Mouse (Mus musculus): Measurements from ENCODE around the gene Theg.

The Theg gene

DNA sequence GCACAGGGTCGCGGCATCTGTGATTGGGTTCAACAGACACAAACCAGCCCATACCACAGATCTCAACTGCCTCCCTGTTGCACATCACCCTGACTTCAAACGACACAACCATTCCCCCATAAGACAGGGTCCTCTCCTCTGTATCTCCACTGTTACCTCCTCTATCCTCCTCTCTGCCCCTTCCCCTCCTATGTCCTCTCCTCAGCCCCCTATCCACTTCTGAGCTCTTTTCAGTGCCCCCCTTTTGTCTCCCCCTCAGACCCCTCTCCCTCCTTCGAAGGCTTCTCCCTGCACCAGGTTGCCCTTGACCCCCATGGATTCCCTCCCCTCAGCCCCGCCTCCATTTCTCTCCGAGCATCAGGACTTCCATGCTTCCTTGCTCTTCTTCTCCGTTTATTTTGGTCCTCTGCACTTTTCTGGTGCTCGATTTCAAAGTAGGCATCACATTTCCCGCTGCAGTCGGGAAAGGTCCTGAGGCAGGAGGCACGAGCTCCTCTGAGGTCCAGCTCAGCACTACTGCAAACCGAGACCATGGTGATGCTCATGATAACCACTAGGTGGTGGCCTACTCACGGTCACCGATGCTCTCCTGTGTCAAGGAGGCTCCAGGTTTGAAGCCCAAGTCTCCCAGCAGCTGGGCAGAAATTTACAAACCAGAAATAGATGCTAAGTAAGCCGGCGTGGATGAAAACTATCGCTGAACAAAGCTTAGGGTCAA lies 7.9 kb upstream of the Theg start:
- peak in 1 of 2 experiments; percentile 67 for DNase-seq (ENCODE audit: low spot score in 2 of 2)

- no peak for DNase-seq (ENCODE audit: low spot score in 2 of 2)
Measured at GRCm38 (mm10) chr10:79594111-79594510, 7.0 kb upstream of the Theg start.

DNA sequence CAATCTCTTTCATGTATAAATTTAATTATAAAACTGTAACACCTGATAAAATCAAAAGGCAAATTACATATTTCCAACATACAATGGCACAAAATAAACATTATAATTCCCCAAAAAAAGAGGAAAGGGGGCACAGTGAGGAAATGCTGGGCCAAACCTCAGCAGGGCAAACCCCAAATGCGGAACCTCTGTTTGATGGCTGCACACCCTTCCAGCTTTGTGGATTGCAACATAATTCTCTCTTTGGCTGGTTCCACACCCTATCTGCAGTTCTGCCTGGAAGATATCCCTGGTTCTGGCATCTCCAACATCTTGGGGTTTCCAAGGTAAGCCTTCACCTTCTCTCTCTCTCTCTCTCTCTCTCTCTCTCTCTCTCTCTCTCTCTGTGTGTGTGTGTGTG lies 3.6 kb upstream of the Theg start:
- DNase-seq (ENCODE audit: low spot score in 2 of 2), result no peak

DNA sequence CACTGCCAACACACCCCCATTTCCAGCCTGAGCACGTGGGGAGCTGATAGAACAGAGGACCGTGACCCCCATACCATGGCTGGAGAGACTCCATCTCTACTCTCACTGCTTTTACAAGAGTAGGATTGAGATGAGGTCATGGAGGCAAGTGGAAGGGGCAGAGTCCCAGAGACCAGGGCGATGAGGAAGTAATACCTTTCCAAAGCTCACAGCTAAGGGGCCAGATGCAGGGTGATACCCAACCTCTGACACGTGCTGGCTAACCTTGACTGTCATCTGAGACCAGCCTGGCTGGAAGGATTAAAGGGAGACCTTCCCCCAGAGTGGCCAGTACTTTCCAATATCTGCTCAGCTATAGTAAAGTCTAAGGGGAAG lies 608 bp upstream of the Theg start:
- no peak for DNase-seq (ENCODE audit: low spot score in 2 of 2)

DNA sequence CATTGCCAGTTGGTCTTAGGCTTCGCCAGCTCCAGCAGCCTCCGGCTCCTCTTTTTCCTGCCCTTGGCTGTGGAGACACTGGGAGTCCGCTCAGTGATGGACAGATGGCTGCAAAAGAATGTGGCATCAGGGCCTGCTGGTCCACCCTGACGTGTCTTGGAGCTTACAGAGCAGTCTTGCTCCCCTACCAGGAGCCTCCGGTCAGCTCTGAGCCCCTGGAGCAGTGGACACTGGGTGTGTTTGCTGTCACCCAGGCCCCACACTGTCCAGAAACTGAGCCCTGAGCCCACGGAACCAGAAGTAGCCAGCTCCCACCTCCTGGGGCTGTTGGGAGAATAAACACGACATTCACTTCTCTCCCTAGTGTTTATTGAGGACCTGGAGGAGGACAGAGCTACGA lies 888 bp downstream of the Theg start:
- DNase-seq (ENCODE audit: low spot score in 2 of 2), result no peak

- DNase-seq (ENCODE audit: low spot score in 2 of 2), result no peak
Measured at GRCm38 (mm10) chr10:79585723-79586122, 1.4 kb downstream of the Theg start.

GRCm38 (mm10) chr10:79585136-79585535 lies 2.0 kb downstream of the Theg start:
- no peak for DNase-seq (ENCODE audit: low spot score in 2 of 2)

- DNase-seq (ENCODE audit: low spot score in 2 of 2), result no peak
Measured at GRCm38 (mm10) chr10:79584426-79584825, 2.7 kb downstream of the Theg start.

DNA sequence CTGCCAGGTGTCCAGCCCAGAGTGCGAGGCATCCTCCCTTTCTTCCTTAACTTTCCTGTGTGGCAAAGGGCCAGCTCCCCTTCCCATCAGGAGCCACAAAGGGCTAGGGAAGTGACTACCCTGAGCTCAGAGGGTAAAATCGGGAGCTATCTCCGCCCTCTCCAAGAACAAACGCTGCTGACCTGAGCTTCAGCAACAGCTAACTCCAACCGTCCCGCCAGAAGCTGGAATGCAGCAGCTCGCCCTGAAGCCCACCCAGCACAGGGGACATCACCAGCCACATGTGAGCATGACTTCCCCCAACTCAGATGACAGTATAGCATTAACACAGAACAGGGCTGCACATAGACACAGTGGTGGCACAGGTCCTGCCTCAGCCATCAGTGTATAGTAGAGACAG lies 3.1 kb downstream of the Theg start:
- DNase-seq (ENCODE audit: low spot score in 2 of 2), result no peak

- no peak for DNase-seq (ENCODE audit: low spot score in 2 of 2)
Measured at GRCm38 (mm10) chr10:79581501-79581900, 5.6 kb downstream of the Theg start.

- peak in 1 of 2 experiments; percentile 48 for DNase-seq (ENCODE audit: low spot score in 2 of 2)
Measured at GRCm38 (mm10) chr10:79580811-79581210, 6.3 kb downstream of the Theg start.

GRCm38 (mm10) chr10:79580356-79580755 lies 6.8 kb downstream of the Theg start:
- DNase-seq (ENCODE audit: low spot score in 2 of 2), result no peak

DNA sequence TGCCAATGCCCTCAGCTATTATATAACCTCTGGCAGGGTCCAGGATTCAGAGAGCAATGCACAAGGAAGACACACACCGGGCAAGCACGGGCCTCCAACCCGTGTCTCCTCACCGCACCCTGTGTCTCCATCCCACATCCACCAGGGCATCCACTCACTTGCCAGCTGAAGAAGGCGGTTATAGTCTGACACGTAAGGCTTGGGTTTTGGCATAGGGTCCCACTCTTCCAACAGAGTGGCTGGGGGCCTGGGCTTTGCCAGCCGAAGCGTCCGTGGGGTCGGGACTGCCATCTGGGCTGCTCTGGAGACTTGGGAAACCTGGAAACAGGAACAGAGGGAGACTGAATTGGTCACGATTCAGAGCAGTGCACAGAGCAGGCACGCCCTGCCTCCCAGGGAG lies 7.3 kb downstream of the Theg start:
- no peak for DNase-seq (ENCODE audit: low spot score in 2 of 2)

DNA sequence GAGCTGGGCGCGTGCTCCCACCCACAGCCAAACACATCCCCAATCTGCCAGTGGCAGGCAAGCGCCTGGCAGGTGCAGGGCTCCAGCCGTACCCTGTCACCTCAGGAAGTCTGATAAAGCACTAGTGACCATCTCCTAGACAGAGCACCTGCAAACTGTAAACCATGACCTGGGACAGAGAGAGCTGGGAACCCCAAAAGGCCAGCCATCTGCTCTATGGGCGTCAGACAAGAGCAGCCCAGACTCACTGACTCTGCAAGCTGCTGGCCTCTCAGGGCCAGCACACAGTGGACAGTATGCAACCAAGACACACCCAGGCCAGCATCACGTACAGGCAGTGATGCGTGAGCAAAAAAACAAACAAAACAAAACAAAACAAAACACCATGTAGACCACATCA lies 8.2 kb downstream of the Theg start:
- no peak for DNase-seq (ENCODE audit: low spot score in 2 of 2)

DNA sequence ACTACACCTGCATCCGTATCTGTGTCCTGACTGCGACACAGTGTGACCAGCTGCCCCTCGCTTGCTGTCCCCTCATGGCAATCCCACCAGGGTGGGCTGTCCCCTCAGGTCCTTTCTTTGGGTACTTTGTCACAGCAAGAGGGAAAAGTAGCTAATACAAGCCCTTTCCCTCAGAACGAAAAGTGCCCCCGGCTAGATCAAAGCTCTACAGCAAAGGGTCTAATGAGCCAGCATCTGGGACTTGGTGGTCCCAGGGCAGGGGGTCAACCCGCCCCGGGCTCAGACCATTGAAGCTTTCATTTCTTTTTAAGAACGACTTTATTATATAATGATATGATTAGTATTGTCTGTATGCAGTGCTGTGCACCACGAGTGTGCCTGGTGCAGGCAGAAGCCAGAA lies 8.9 kb downstream of the Theg start:
- no peak for DNase-seq (ENCODE audit: low spot score in 2 of 2)

GRCm38 (mm10) chr10:79577376-79577775 lies 9.8 kb downstream of the Theg start:
- no peak for DNase-seq (ENCODE audit: low spot score in 2 of 2)

- no peak for DNase-seq (ENCODE audit: low spot score in 2 of 2)
Measured at GRCm38 (mm10) chr10:79575754-79576153, 11.4 kb downstream of the Theg start.

- no peak for DNase-seq (ENCODE audit: low spot score in 2 of 2)
Measured at GRCm38 (mm10) chr10:79574796-79575195, 12.3 kb downstream of the Theg start.

- DNase-seq (ENCODE audit: low spot score in 2 of 2), result no peak
Measured at GRCm38 (mm10) chr10:79574350-79574749, 12.8 kb downstream of the Theg start.

GRCm38 (mm10) chr10:79573611-79574010 lies 13.5 kb downstream of the Theg start:
- DNase-seq (ENCODE audit: low spot score in 2 of 2), result no peak

DNA sequence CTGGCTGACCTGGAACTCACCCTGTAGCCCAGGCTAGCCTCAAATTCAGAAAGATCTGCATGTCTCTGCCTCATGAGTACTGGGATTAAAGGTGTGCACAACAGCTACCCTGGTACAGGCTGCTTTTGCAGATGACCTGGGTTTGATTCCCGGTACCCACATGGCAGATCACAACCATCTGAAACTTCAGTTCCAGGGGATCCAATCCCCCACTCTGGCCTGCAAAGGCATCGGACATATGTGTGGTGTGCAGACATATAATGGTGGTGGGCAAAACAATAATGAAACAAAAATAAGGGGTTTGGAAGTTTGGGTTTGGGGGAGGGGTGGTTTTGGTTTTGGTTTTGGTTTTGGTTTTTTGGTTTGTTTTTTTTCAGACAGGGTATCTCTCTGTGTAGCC lies 15.8 kb downstream of the Theg start:
- DNase-seq (ENCODE audit: low spot score in 2 of 2), result no peak

- no peak for DNase-seq (ENCODE audit: low spot score in 2 of 2)
Measured at GRCm38 (mm10) chr10:79569921-79570320, 17.2 kb downstream of the Theg start.

DNA sequence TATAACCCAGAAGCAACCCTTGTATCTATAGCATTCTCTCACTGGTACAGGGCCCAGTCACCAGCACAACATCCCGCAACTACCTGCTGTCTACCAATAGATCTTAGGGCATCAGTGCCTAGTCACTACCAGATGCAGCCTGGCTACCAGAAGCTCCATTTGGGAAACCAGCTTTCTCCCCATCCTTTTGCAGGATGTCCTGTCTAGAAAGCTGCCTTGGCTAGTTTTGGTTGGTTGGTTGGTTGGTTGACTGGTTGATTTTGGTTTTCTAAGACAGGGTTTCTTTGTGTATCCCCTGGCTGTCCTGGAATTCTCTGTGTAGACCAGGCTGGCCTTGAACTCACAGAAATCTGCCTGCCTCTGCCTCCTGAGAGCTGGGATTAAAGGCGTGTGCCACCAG lies 27.4 kb downstream of the Theg start:
- DNase-seq (ENCODE audit: low spot score in 2 of 2), result no peak

DNA sequence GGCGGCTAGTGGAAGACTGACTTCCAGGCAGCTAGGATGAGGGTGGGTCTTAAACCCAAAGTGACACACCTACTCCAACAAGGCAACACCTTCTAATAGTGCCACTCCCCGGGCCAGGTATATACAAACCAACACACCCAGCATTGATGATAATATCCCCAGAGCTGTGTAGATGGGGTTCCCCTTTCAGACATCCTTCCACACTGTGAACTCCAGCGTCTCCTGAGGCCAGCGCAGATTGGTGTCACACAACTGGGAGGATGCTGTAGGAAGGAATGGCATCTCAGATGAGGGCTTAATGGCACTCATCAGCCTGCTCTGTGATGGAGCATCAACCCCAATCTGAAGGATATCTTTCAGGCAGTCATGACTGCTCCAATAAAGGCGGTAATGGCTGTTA lies 29.6 kb downstream of the Theg start:
- DNase-seq (ENCODE audit: low spot score in 2 of 2), result no peak
